Mouse (Mus musculus) bone marrow, adult 2 months (tissue): ENCODE data around the gene Cryba2.

ENCODE experiments used
- CTCF ChIP-seq: fragments of 200-500 bp; IDR thresholded peaks from 2 replicates; pipeline ENCODE4 v1.5.1; 2011; ENCODE audit warnings: low read length, control low read depth; ENCODE audit not compliant: control insufficient read depth, insufficient read depth
- POLR2A ChIP-seq: fragments of 200-500 bp; IDR thresholded peaks from 2 replicates; pipeline ENCODE4 v1.6.1; 2011; ENCODE audit warnings: low read depth, mild to moderate bottlenecking, control low read depth, low read length, borderline replicate concordance; ENCODE audit not compliant: control insufficient read depth

GRCm38 (mm10) chr1:74936221-74936830 is 43.4 kb upstream of the Cryba2 start:
- TF ChIP-seq CTCF: no peak
- TF ChIP-seq POLR2A: no peak
